Mouse (Mus musculus) olfactory bulb, adult 2 months (tissue): ENCODE measurements at regions not wholly inside any gene's neighbourhood (a gene's known extent, or its start where the extent isn't known, plus 50 kb on each side); places are given as distances from the start of the nearest gene placed in this dataset.

ENCODE experiments used
- CTCF ChIP-seq: fragments of 200-500 bp; IDR thresholded peaks from 2 replicates; pipeline ENCODE4 v1.5.1; 2012; ENCODE audit warnings: low read depth, mild to moderate bottlenecking, low read length, moderate library complexity; ENCODE audit not compliant: insufficient read depth
- POLR2A ChIP-seq: fragments of 200-500 bp; IDR thresholded peaks from 2 replicates; pipeline ENCODE4 v1.6.1; 2012; ENCODE audit warnings: mild to moderate bottlenecking, low read depth, low read length, moderate library complexity; ENCODE audit not compliant: insufficient read depth

- TF ChIP-seq POLR2A: no peak
- no peak for TF ChIP-seq CTCF
Observed at GRCm38 (mm10) chr1:82157013-82157412, 75.9 kb upstream of the Gm9747 start.
